Mouse (Mus musculus) embryonic stem cell, embryonic (primary cell): ENCODE measurements around the gene Abcb11.
"Not testable (repeated sequence)": the region's sequence is repeated elsewhere in the genome, so short reads cannot be mapped to it uniquely, and the experiment has no call there.

ENCODE experiments used
- CTCF ChIA-PET, 4 experiments: fragments of 300-600 bp in 2 of 4; fragments of 350-600 bp in 2 of 4; sonication (Branson Sonifier 250); formaldehyde crosslinking; loops; one replicate each; lab custom pipeline; 2022; ENCODE audit warnings: inconsistent platforms in 2 of 4; lab: Charles Lee
- POLR2A ChIA-PET, 4 experiments: fragments of 300-600 bp in 2 of 4; fragments of 350-600 bp in 2 of 4; sonication (Branson Sonifier 250); formaldehyde crosslinking; loops; one replicate each; lab custom pipeline; 2022; ENCODE audit warnings: antibody characterized with exemption in 4 of 4, inconsistent platforms in 1 of 4; lab: Charles Lee

Abcb11 gene

GRCm38 (mm10) chr2:69300568-69300967 is 41.8 kb downstream of the Abcb11 start:
- POLR2A ChIA-PET: not testable (repeated sequence)

GRCm38 (mm10) chr2:69294508-69294907 is 47.9 kb downstream of the Abcb11 start:
- ChIA-PET POLR2A (no interaction called here), CTCF (no interaction called here)

More at GRCm38 (mm10) chr2:69300568-69300967, 41.8 kb downstream of the Abcb11 start:
- CTCF ChIA-PET: not testable (repeated sequence)

- ChIA-PET CTCF (no interaction called here), POLR2A (no interaction called here)
Observed at GRCm38 (mm10) chr2:69288989-69289388, 53.4 kb downstream of the Abcb11 start.

GRCm38 (mm10) chr2:69275875-69276274 is 66.5 kb downstream of the Abcb11 start:
- POLR2A ChIA-PET: no interaction called here

GRCm38 (mm10) chr2:69264069-69264618 is 78.3 kb downstream of the Abcb11 start:
- ChIA-PET CTCF (no interaction called here), POLR2A (no interaction called here)

More at GRCm38 (mm10) chr2:69275875-69276274, 66.5 kb downstream of the Abcb11 start:
- CTCF ChIA-PET: interaction anchor here (0.5 to 1.3 kb wide), 13 partner anchors 10 to 404 kb away, joined by 3 to 12 read pairs (median 3); no protein-coding TSS in a partner anchor

GRCm38 (mm10) chr2:69248221-69248755 is 94.1 kb downstream of the Abcb11 start:
- ChIA-PET CTCF (no interaction called here), POLR2A (no interaction called here)

- POLR2A ChIA-PET: no interaction called here
- CTCF ChIA-PET: no interaction called here
Observed at GRCm38 (mm10) chr2:69247081-69247480, 95.3 kb downstream of the Abcb11 start.

GRCm38 (mm10) chr2:69244924-69245323 is 97.5 kb downstream of the Abcb11 start:
- ChIA-PET CTCF (no interaction called here), POLR2A (interaction anchor here in 1 of 4 experiments (0.6 kb wide), 1 partner anchor 508 kb away, joined by 3 read pairs; no protein-coding TSS in a partner anchor)

GRCm38 (mm10) chr2:69239315-69239714 is 103.1 kb downstream of the Abcb11 start:
- ChIA-PET CTCF (interaction anchor here in 1 of 4 experiments (0.6 kb wide), 1 partner anchor 388 kb away, joined by 3 read pairs; no protein-coding TSS in a partner anchor), POLR2A (no interaction called here)

- CTCF ChIA-PET: no interaction called here
Observed at GRCm38 (mm10) chr2:69234976-69235678, 107.3 kb downstream of the Abcb11 start.

GRCm38 (mm10) chr2:69232101-69232500 is 110.3 kb downstream of the Abcb11 start:
- ChIA-PET CTCF (no interaction called here), POLR2A (interaction anchor here in 3 of 4 experiments (0.5 to 2.2 kb wide), 4 partner anchors 9 to 26 kb away, joined by 3 to 5 read pairs (median 4); partner anchors contain the start of gene Spc25 (in 1 of the 3))

More at GRCm38 (mm10) chr2:69234976-69235678, 107.3 kb downstream of the Abcb11 start:
- POLR2A ChIA-PET: no interaction called here

GRCm38 (mm10) chr2:69230137-69230536 is 112.3 kb downstream of the Abcb11 start:
- CTCF ChIA-PET: no interaction called here
- POLR2A ChIA-PET: interaction anchor here in 1 of 4 experiments (2.2 kb wide), 1 partner anchor 12 kb away, joined by 5 read pairs; no protein-coding TSS in a partner anchor

GRCm38 (mm10) chr2:69228635-69229034 is 113.8 kb downstream of the Abcb11 start:
- POLR2A ChIA-PET: interaction anchor here in 2 of 4 experiments (0.6 to 1.4 kb wide), 2 partner anchors 16 to 22 kb away, joined by 3 to 4 read pairs; partner anchors contain the start of gene Spc25 (in 1 of the 2)

GRCm38 (mm10) chr2:69226876-69227275 is 115.5 kb downstream of the Abcb11 start:
- CTCF ChIA-PET: no interaction called here

More at GRCm38 (mm10) chr2:69228635-69229034, 113.8 kb downstream of the Abcb11 start:
- CTCF ChIA-PET: interaction anchor here in 1 of 4 experiments (0.6 kb wide), 1 partner anchor 1442 kb away, joined by 6 read pairs; no protein-coding TSS in a partner anchor

GRCm38 (mm10) chr2:69224724-69225123 is 117.7 kb downstream of the Abcb11 start:
- ChIA-PET POLR2A (interaction anchor here in 1 of 4 experiments (0.5 kb wide), 1 partner anchor 402 kb away, joined by 3 read pairs; no protein-coding TSS in a partner anchor), CTCF (no interaction called here)

More at GRCm38 (mm10) chr2:69226876-69227275, 115.5 kb downstream of the Abcb11 start:
- POLR2A ChIA-PET: interaction anchor here in 1 of 4 experiments (2.8 kb wide), 1 partner anchor 21 kb away, joined by 10 read pairs; the partner anchor contains the start of gene Spc25

GRCm38 (mm10) chr2:69222815-69223214 is 119.6 kb downstream of the Abcb11 start:
- CTCF ChIA-PET: no interaction called here
- POLR2A ChIA-PET: interaction anchor here in 1 of 4 experiments (0.8 to 1.2 kb wide), 2 partner anchors 9 to 17 kb away, joined by 3 read pairs; partner anchors contain the start of gene Spc25

- ChIA-PET CTCF (no interaction called here), POLR2A (interaction anchor here in 1 of 4 experiments (1.4 kb wide), 1 partner anchor 16 kb away, joined by 3 read pairs; the partner anchor contains the start of gene Spc25)
Observed at GRCm38 (mm10) chr2:69221868-69222416, 120.5 kb downstream of the Abcb11 start.

- ChIA-PET POLR2A (interaction anchor here in 1 of 4 experiments (1.5 kb wide), 1 partner anchor 9 kb away, joined by 5 read pairs; the partner anchor contains the start of gene Spc25), CTCF (no interaction called here)
Observed at GRCm38 (mm10) chr2:69215242-69215641, 127.2 kb downstream of the Abcb11 start.

- ChIA-PET POLR2A (interaction anchor here in 2 of 4 experiments (0.6 to 1.0 kb wide), 3 partner anchors 10 to 353 kb away, joined by 3 to 7 read pairs (median 5); no protein-coding TSS in a partner anchor), CTCF (no interaction called here)
Observed at GRCm38 (mm10) chr2:69212652-69213051, 129.8 kb downstream of the Abcb11 start.
